Mouse (Mus musculus): Measurements from ENCODE around the gene Xxylt1. TPM values are rescaled to one million over a fixed set of nuclear protein-coding genes. Genes with fewer than 3 reads are reported as not detected.

Xxylt1 gene
- polyA plus RNA-seq, 1 experiment from 2014 or later, result 10.0 TPM

DNA sequence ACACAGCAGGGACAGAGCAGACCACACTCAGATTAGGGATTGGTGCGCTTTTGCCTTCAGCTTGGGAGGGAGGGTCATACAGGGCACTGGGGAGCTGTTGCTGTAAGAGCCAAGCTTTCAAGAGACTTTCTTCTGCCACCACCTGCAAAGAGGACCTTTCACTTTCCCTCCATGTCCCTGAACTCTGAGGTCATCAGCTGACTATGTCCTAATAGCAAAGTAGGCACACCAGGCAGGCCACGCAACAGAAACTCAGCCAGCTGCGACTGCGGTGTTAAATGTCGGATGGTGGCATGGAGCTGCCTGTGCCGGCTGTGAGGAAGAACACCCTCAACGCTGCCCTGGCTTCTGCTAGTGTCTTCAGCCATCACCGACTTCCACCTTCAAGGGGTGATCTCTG lies 120.1 kb downstream of the Xxylt1 start:
- Histone ChIP-seq H3K4me1 (no peaks in the 10 kb centered on the region), H3K9ac (replicated peaks) (no peak overlapping the region), H3K4me3 (no peak overlapping the region), H3K9me3 (no peaks in the 10 kb centered on the region), H3K27me3 (no peaks in the 10 kb centered on the region), H3K4me2 (replicated peaks) (no peak overlapping the region), H3K36me3 (no peaks in the 10 kb centered on the region), H3K27ac (replicated peaks) (no peak overlapping the region)
- no peak for ATAC-seq (replicated peaks)
- 94% methylated on average over 8 of the region's 8 CpGs for WGBS

DNA sequence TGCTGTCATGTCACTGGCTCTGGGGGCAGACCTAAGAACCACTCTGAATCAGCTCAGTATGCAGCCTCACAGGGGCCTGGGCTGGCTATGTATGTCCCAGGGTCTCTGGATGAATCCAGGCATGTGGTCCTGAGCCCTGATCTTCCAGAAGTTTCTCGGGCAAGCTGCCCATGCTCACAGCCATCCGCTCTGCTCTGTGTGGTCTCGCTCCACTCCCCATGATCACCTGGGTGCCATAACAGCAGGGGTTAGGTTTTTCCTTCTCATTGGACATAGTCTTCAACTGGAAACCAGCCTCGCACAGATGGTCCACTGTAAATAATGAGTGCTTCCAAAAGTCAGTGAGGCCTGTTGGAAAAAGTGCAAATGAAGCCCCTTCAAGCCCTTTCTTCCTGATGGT lies 121.0 kb downstream of the Xxylt1 start:
- Histone ChIP-seq H3K27me3 (no peaks in the 10 kb centered on the region), H3K36me3 (no peaks in the 10 kb centered on the region), H3K9me3 (no peaks in the 10 kb centered on the region), H3K4me3 (no peak overlapping the region), H3K9ac (replicated peaks) (no peak overlapping the region), H3K4me2 (replicated peaks) (no peak overlapping the region), H3K4me1 (no peaks in the 10 kb centered on the region), H3K27ac (replicated peaks) (no peak overlapping the region)
- 83% methylated on average over 4 of the region's 4 CpGs for WGBS
- ATAC-seq (replicated peaks), result no peak

DNA sequence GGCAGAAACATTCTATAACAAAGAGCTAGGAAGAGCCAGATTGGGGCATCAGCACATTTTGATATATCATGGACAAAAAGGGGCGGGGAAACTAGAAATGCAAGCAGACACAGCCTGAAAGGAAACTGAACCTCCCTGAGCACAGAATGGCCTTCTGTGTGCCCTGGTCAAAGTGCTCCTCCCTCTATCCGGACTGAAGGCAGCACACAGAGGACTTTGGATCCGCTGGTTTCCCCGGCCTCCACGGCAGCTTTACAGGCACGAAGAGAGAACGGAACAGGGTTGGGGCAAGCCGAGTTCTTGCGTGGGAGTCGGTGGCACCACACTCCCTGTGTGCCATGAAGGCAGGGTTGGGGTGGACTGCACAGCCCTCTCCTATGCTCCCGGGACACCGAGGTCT lies 121.5 kb downstream of the Xxylt1 start:
- H3K4me3 ChIP-seq, result no peak overlapping the region
- WGBS, result 89% methylated on average over 12 of the region's 12 CpGs
- H3K4me1 ChIP-seq, result no peaks in the 10 kb centered on the region
- H3K9ac ChIP-seq (replicated peaks), result no peak overlapping the region
- H3K4me2 ChIP-seq (replicated peaks), result no peak overlapping the region
- no peak for ATAC-seq (replicated peaks)
- no peak overlapping the region for H3K27ac ChIP-seq (replicated peaks)
- no peaks in the 10 kb centered on the region for H3K36me3 ChIP-seq
- H3K9me3 ChIP-seq, result no peaks in the 10 kb centered on the region
- no peaks in the 10 kb centered on the region for H3K27me3 ChIP-seq

DNA sequence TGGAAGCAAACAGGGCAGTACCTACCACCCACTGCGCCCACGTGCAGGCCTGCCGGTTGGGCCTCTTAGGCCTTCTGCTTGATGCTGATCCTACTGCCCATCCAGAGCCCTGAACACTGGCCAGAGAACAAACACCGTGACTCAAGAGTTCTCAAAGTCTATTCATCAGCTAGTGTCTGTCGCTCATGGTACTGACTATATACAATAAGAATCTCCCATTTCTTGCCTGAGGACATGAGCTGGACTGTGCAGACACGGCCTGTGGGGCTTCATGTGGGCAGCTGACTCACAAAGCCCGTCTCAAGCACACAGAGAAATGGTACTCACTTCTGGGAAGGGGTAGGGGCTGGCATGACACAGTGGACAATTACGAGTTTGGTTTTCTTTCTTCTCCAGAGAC lies 125.1 kb downstream of the Xxylt1 start:
- H3K4me3 ChIP-seq, result no peak overlapping the region
- no peak overlapping the region for H3K27ac ChIP-seq (replicated peaks)
- H3K4me2 ChIP-seq (replicated peaks), result no peak overlapping the region
- no peak overlapping the region for H3K9ac ChIP-seq (replicated peaks)
- no peaks in the 10 kb centered on the region for H3K4me1 ChIP-seq
- ATAC-seq (replicated peaks), result no peak
- no peaks in the 10 kb centered on the region for H3K27me3 ChIP-seq
- H3K36me3 ChIP-seq, result no peaks in the 10 kb centered on the region
- H3K9me3 ChIP-seq, result no peaks in the 10 kb centered on the region
- WGBS, result 87% methylated on average over 8 of the region's 8 CpGs

DNA sequence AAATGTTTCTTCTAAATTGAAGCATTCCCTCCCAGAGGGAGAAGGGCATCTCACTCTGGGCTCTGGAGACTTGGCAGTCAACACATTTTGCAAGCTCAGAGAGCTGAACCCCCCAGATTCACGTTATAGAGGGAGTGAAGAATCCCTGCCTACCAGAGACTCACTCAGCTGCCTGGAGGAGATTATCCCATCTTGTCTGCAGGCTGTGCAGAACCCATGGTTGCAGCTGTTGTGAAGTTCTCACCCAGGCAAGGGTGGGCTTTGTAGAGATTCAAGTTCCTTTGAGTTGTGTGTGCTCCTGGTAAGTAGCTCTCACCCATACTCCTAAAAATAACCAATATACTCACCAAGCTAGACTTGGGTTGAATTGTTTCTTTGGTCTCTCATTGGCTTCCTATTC lies 132.6 kb downstream of the Xxylt1 start:
- Histone ChIP-seq H3K27ac (replicated peaks) (no peak overlapping the region), H3K4me2 (replicated peaks) (no peak overlapping the region), H3K9ac (replicated peaks) (no peak overlapping the region), H3K27me3 (no peaks in the 10 kb centered on the region), H3K9me3 (no peaks in the 10 kb centered on the region), H3K4me3 (no peak overlapping the region), H3K36me3 (no peaks in the 10 kb centered on the region), H3K4me1 (no peaks in the 10 kb centered on the region)
- WGBS, result 68% methylated on average over 1 of the region's 1 CpGs
- ATAC-seq (replicated peaks), result no peak

DNA sequence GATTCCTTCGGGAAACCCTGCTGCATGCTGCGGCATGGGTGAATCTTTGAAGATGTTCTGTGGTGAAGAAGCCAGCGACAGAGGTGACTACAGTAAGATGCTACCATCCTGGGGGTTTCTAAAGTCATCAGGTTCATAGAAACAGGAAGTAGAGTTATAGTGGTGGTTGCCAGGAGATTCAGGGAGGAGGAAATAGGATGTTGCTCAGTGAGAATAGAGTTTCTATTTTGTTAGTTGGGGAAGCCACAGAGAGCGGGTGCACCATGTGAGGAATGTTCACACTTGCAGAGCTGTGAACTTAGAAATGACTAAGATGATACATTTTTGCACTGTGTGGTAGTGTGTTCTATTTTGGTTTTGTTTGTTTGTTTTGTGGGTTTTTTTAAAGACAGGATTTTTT lies 133.0 kb downstream of the Xxylt1 start:
- no peak overlapping the region for H3K9ac ChIP-seq (replicated peaks)
- no peak overlapping the region for H3K4me3 ChIP-seq
- no peaks in the 10 kb centered on the region for H3K4me1 ChIP-seq
- no peaks in the 10 kb centered on the region for H3K9me3 ChIP-seq
- WGBS, result 82% methylated on average over 4 of the region's 4 CpGs
- H3K36me3 ChIP-seq, result no peaks in the 10 kb centered on the region
- H3K27me3 ChIP-seq, result no peaks in the 10 kb centered on the region
- no peak for ATAC-seq (replicated peaks)
- H3K4me2 ChIP-seq (replicated peaks), result no peak overlapping the region
- H3K27ac ChIP-seq (replicated peaks), result no peak overlapping the region

DNA sequence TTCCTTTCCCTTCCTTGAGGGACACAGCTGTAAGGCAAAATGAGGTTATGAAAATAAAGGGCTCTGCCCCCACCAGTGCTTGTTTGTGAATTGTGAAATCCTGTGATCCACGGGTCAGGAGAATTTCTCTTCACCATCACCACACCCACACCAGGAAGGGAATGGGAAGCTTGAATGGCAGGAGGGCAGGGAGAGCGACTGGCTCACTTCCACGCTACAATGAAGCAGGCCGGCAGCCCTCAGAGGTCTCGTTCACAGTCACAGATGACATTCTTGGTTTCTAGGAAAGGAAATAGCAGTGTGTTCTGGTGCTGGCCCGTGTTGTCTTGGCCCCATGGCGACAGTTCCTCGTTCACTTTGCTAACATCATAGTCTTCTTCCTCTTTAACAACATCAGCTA lies 136.3 kb downstream of the Xxylt1 start:
- 81% methylated on average over 8 of the region's 8 CpGs for whole genome bisulfite sequencing
- no peaks in the 10 kb centered on the region for H3K36me3 ChIP-seq
- H3K4me1 ChIP-seq, result no peaks in the 10 kb centered on the region

DNA sequence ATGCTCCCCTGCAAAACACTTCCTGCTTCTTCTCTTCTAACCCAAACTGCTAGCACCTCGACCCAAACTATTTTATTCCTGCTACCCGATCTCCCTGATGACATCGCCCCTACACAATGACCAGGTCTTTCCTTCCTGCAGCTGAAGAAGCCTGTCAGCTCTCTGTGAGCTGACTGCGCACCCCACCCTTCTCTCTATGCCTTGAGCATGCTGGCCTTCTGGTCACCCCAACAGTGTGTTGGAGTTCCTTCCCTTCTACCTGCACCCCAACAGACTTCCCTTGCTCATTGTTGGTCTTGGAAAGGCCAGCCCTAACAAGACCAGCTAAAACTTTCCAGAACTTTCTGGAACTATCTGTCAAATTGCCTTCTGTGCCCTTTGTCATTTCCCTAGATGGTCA lies 137.3 kb downstream of the Xxylt1 start:
- Histone ChIP-seq H3K9me3 (no peaks in the 10 kb centered on the region), H3K27ac (replicated peaks) (no peak overlapping the region), H3K4me3 (no peak overlapping the region), H3K9ac (replicated peaks) (no peak overlapping the region), H3K4me1 (no peaks in the 10 kb centered on the region), H3K4me2 (replicated peaks) (no peak overlapping the region), H3K27me3 (no peaks in the 10 kb centered on the region), H3K36me3 (no peaks in the 10 kb centered on the region)
- no peak for ATAC-seq (replicated peaks)
- WGBS, result 77% methylated on average over 4 of the region's 4 CpGs

More for the DNA sequence above, 136.3 kb downstream of the Xxylt1 start:
- H3K4me3 ChIP-seq, result no peak overlapping the region
- H3K27me3 ChIP-seq, result no peaks in the 10 kb centered on the region
- no peak overlapping the region for H3K27ac ChIP-seq (replicated peaks)
- H3K9ac ChIP-seq (replicated peaks), result no peak overlapping the region
- no peak overlapping the region for H3K4me2 ChIP-seq (replicated peaks)
- no peaks in the 10 kb centered on the region for H3K9me3 ChIP-seq
- no peak for ATAC-seq (replicated peaks)

DNA sequence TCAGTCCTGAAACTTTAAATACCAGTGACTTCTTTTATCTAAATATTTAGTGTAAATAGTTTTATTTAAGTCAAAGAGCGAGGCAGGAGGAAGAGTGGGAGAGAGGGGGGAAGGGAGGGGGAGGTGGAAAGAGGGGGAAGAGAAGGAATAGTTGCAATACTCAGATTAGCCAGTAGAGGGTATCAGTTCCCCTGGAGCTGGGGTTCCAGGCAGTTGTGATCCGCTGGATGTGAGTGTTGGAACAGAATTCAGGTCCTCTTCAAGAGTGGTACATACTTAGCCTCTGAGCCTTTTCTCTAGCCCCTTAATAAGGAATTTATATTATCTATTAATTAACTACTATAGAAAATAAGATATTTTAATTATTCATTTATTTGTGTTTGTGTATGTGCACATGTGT lies 140.5 kb downstream of the Xxylt1 start:
- H3K4me2 ChIP-seq (replicated peaks), result no peak overlapping the region
- H3K9me3 ChIP-seq, result no peaks in the 10 kb centered on the region
- no peak overlapping the region for H3K4me3 ChIP-seq
- no peaks in the 10 kb centered on the region for H3K36me3 ChIP-seq
- H3K27ac ChIP-seq (replicated peaks), result no peak overlapping the region
- no peaks in the 10 kb centered on the region for H3K27me3 ChIP-seq
- 74% methylated on average over 2 of the region's 2 CpGs for WGBS
- H3K4me1 ChIP-seq, result no peaks in the 10 kb centered on the region
- no peak overlapping the region for H3K9ac ChIP-seq (replicated peaks)
- no peak for ATAC-seq (replicated peaks)

DNA sequence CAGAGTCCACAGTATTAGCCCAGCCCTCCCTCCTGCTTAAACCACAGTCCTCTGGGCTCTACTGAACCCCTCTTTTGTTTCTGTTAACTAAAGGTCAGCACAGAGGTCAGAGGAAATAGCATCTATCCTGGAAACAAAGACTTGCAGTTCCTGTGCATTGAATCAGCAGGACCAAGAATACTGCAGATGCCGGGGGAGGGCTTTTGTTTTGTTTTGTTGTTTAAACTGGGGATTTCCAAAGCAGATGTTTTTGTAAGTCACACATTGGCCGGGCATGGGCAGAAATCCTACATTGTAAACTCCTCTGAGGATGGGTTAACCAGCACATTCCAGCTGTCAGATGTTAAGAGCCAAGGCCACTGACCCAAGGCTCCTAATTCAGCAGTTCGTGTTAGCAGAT lies 141.3 kb downstream of the Xxylt1 start:
- 6% methylated on average over 3 of the region's 3 CpGs for WGBS
- Histone ChIP-seq H3K4me1 (no peaks in the 10 kb centered on the region), H3K9ac (replicated peaks) (no peak overlapping the region), H3K9me3 (no peaks in the 10 kb centered on the region), H3K4me2 (replicated peaks) (no peak overlapping the region), H3K27me3 (no peaks in the 10 kb centered on the region), H3K4me3 (no peak overlapping the region), H3K36me3 (no peaks in the 10 kb centered on the region), H3K27ac (replicated peaks) (no peak overlapping the region)
- ATAC-seq (replicated peaks), result no peak

DNA sequence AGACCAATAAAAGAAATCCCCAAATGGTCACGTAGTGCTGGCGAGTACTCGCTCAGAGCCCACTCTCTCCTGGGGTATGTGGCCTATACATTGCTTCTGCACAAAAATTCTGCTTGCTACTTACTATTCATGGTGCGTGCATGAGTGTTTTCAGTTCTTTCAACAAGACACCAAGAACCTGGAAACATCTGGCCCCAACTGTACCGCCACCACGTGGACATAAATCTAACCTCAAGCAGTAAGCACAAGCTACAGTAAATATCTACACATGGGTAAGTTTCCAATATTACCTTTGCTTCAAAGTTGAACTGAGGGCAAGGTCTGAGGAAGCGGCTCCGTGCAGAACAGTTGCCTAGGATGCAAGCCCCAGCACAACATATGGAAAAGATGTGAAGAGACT lies 142.0 kb downstream of the Xxylt1 start:
- ATAC-seq (replicated peaks), result no peak
- Histone ChIP-seq H3K4me2 (replicated peaks) (no peak overlapping the region), H3K27me3 (no peaks in the 10 kb centered on the region), H3K4me3 (no peak overlapping the region), H3K27ac (replicated peaks) (no peak overlapping the region), H3K9ac (replicated peaks) (no peak overlapping the region), H3K4me1 (no peaks in the 10 kb centered on the region), H3K36me3 (no peaks in the 10 kb centered on the region), H3K9me3 (no peaks in the 10 kb centered on the region)
- 81% methylated on average over 8 of the region's 8 CpGs for WGBS

DNA sequence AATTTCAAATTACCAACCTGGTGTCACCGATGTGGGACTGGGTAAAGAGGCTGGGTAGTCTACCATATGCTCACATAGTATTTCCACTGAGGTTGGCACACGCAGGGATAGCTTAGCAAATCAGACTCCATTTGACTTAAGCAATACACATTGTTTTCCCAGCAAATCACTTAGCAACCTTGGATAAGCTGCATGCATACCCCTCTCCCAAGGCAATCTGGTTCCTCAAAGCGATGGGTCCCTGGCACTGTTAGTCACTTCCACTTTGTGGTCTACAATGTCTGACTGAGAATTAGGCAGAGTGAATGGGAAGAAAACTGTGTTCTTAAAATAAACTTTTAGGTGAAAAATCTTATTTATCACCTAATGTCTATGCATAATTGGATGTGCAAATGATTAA lies 142.6 kb downstream of the Xxylt1 start:
- H3K27ac ChIP-seq (replicated peaks), result no peak overlapping the region
- no peaks in the 10 kb centered on the region for H3K4me1 ChIP-seq
- H3K9ac ChIP-seq (replicated peaks), result no peak overlapping the region
- H3K27me3 ChIP-seq, result no peaks in the 10 kb centered on the region
- WGBS, result 83% methylated on average over 3 of the region's 3 CpGs
- H3K4me2 ChIP-seq (replicated peaks), result no peak overlapping the region
- H3K36me3 ChIP-seq, result no peaks in the 10 kb centered on the region
- no peaks in the 10 kb centered on the region for H3K9me3 ChIP-seq
- no peak for ATAC-seq (replicated peaks)
- no peak overlapping the region for H3K4me3 ChIP-seq

DNA sequence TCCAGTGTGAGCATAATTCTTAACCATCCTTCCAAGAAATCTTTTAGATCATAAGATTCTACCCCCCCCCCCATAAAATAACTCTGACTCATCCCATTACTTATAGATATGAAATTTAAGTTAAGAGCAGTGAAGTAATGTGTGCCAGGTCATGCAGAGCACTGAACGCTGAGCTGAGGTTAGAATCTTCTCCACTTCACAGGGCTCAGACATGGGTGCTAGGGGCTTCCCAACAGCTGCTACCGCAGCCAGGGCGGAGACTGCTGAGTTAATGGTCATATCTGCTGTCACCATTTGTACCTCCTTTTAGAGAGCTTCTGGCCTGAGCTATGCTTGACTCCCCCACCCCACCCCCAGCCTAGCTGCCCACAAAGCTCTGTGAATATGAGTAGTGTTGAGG lies 143.6 kb downstream of the Xxylt1 start:
- Histone ChIP-seq H3K9me3 (no peaks in the 10 kb centered on the region), H3K9ac (replicated peaks) (no peak overlapping the region), H3K4me2 (replicated peaks) (no peak overlapping the region), H3K4me1 (no peaks in the 10 kb centered on the region), H3K36me3 (no peaks in the 10 kb centered on the region), H3K4me3 (no peak overlapping the region), H3K27ac (replicated peaks) (no peak overlapping the region), H3K27me3 (no peaks in the 10 kb centered on the region)
- WGBS, result 92% methylated on average over 3 of the region's 3 CpGs
- no peak for ATAC-seq (replicated peaks)
